Mouse (Mus musculus) kidney, adult 2 months (tissue): ENCODE results near the gene Smyd3.

Experiments
- CTCF ChIP-seq: fragments of 200-500 bp; conservative IDR thresholded peaks from 2 replicates; pipeline ENCODE4 v1.5.1; 2011; ENCODE audit warnings: low read depth, mild to moderate bottlenecking, control low read depth, low read length, moderate library complexity, mixed read lengths; ENCODE audit not compliant: insufficient read depth, insufficient read length
- POLR2A ChIP-seq: fragments of 200-500 bp; IDR thresholded peaks from one replicate; pipeline ENCODE4 v1.6.1; 2011; ENCODE audit warnings: low read depth, low read length, control low read depth

DNA sequence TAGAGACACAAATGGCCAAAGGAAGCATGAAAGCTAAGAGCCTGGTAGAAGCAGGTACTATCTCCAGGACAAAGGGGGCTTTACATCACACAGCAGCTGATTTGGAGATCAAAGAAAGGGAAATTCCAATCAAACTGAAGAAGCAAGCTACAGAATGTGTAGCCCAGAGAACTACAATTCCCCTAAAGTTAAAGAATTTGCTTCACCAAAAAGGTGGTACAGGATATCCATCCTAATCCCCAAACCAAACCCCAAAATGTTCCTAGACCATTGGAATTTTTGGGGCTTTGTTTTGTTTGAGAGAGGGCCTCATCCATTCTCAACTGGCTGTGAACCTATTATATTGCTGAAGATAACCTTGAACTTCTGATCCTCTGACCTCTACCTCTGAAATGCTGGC is 245.5 kb downstream of the Smyd3 start:
- TF ChIP-seq CTCF, result no peak
- TF ChIP-seq POLR2A, result no peak
